Mouse (Mus musculus) left cerebral cortex, postnatal 14 days (tissue): Measurements from ENCODE around the gene Hyal1. TPM values are rescaled to one million over a fixed set of nuclear protein-coding genes. Genes with fewer than 3 reads are reported as not detected.

ENCODE experiments used
- DNase-seq, 2 experiments: peaks; one replicate each; pipeline ENCODE4 v3.0.0; 2021 to 2022; ENCODE audit warnings: low spot score in 2 of 2, mixed read lengths in 1 of 2
- intact Hi-C: fragments of 180-260 bp; cut with DNase I; formaldehyde crosslinking; loops from one replicate; pipeline ENCODE4 v1.15.1; 2025
- total RNA-seq, 2 experiments: library from RNA; stranded (reverse); gene quantifications; 2 replicates each; pipeline ENCODE4 v1.2.3; 2021

The Hyal1 gene
- total RNA-seq, 2 experiments from 2014 or later = 4.9 to 6.3 TPM

DNA sequence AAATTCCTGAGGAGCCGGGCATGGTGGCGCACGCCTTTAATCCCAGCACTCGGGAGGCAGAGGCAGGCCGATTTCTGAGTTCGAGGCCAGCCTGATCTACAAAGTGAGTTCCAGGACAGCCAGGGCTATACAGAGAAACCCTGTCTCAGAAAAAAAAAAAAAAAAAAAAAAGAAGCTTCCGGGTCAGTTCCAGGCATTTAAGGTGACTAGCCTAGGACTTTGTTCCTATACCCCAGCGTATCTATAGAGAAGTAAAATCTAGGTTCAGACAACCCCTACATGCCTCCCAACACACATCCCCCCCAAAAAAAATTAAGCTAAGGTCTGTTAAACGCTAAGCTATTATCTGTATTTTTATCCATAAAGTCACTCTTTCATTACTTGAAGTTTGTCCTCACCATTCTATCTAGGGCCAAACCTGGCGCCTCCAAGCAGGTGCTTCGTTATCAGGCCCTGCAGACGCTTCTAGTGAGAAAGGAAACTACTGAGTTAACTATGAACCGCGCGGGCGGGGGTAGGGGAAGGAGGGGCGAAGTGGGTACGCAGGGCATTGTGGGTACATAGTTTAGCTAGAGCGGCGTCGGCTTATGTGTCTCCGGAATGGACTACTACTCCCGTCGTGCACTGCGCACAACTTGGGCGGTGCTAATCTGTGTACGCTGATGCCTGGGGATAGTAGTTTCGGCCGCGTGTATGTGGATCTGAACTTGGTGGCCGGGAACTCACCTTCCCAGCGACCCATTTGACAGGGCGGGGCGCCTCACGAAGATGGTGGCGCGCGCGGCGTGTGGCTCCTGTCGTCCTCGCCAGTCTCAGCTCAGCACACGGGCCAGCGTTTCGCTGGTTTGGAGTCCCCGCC is 10.5 kb downstream of the Hyal1 start, which contains the start of gene Ifrd2:
TSS of gene Ifrd2 (plus strand) at position 669 of the 859 bp plus-strand sequence.
- intact Hi-C loops = no loop called here
- DNase-seq = peak; percentile 98 to 99

DNA sequence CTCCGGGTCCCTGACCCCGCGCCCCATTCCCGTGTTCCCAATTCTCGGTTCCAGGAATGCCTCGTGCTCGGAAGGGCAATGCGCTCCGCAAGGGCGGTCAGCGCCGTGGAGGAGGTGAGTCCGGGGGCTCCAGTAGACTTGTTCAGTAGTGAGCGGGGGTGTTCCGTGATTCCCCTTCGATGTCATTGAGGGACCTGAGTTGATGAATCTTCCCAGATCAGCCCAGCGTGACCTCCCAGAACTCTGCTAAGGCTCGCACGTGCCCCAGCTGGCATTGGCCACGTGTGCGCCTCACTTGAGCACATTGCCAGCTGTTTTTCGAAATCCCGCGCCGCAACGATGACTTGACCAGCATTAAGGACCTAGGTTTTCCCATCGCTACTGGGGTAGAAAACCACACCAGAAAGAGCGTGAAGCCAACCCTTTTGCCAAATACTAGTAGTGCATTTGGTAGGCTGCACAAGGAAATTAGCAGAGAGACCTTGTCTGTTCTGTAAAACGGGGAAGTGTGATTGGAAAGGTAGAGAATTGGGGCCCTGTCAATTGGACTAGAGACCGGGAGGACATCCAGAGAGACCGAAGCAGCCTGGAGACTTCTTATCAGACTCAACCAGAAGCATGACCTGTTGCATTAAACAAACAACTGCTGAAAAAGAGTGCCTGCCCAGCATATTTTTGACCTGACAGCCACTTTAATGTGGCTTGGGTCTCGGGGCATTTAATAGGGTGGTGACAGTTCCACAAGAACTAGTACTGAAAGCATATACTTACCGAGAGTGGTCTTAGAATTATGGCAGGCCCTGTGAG is 11.3 kb downstream of the Hyal1 start:
- peak; percentile 47 to 74 for DNase-seq
- intact Hi-C loops = no loop called here

DNA sequence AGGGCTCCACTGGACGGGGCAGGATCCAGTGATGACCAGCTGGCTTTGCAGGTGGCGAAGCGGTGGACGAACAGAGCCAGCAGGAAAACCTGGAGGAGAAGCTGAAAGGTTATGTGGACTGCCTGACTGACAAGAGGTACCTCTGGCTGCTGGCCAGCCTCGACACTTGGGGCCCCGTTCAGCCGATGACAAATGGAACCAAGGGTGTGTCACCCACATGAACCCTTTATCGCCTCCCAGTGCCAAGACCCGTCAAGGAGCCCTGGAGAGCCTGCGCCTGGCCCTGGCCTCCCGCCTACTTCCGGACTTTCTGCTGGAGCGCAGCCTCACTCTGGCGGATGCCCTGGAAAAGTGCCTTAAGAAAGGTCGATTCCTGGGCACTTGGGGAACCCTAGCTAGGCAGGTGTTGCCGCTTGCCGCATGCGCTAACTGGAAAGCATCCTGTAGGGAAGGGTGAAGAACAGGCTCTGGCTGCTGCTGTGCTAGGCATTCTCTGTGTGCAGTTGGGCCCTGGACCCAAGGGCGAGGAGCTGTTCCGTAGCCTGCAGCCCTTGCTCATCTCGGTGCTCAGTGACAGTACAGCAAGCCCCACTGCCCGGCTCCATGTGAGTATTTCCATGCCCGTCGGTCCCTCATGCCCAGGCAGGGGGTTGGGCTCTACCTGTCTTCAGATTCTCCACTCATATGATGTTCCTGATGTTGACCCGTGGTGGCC is 13.5 kb downstream of the Hyal1 start:
- intact Hi-C loops = no loop called here

DNA sequence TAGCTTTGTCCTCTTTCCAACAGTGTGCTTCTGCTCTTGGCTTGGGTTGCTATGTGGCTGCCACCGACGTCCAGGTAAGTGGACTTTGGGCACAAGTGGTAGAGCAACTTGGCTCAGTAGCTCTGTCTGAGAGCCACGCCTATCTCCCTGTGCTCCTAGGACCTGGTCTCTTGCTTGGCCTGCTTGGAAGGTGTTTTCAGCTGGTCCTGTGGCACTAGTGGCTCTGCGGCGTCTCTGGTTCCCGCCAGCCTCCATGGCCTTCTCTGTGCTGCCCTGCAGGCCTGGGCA is 14.0 kb downstream of the Hyal1 start:
- no peak for DNase-seq
- intact Hi-C loops = no loop called here

More for the DNA sequence above, 13.5 kb downstream of the Hyal1 start:
- no peak for DNase-seq

DNA sequence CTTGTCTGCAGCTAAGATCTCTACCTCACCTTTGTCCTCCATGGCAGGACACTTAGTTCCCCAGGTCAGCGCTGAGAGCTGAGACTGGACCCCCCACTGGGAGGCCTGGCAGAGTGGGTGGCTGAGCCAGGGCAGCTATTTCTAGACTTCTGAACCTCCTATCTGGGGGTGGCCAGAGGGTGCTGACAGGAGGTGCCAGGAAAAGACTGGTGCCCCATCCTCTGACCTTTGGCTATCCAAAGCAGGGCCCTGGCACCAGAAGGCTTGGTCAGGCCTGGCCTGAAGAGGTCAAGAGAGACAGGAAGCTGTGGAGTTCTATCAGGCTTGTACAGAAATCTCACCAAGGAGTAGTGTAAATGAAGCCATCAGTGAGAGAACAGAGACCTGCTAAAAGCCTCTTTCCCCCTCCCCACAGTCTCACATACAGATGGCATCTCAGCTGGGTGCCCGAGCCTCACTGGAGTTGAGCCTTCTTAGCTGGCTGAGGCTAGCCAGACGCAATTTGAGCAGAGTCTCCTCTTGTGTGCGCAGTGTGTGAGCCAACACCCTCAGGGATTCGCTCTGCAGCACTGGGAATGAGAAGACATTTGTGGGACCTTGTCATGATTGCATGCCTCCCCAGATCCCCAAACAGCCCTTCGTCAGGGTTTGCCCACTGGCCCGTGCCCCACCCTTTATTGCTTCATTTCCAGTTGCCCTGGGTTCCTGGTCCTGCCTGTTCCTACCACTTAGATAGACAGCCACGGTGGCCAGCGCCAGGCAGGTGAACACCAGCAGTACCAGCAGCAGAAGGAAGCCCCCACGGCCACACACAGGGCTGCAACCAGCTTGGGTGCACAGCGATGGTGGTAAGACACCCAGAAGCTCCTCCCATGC is 16.6 kb downstream of the Hyal1 start:
- no peak for DNase-seq
- intact Hi-C loops = no loop called here

DNA sequence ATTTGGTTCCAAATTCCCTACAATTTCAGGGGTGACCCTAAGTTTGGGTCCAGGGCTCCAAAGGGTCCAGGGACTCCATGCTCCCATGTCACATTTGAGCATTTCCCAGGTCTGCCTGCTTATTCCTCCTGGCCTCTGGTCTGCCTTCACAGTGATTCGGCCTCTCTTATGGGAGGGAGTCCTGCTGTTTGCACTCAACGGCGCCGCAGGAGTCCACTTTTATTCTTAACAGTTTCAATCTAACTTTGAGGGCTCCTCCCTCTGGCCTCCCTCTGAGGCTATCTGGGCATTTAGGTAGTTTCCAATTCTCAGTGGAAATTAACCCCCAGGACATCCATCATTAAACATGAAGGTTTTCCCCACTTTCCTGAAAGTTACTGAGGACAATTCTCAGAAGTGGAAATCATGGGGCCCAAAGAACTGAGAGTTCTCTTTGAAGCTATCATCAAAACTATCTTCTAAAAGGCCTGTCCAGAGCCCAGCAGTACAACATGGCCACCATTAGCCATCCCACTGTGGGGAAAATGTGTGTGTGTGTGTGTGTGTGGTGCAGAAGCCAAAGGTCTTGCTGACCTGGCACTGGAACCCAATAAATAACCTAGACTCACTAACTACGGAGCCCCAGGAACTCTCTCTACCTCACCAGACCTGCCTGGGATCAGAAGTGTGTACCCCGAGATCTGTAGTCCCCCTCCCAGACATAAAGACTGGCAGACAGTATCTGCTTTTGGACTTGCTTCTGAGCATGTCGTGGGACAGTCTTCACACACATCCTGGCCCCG is 17.7 kb downstream of the Hyal1 start:
- no peak for DNase-seq
- intact Hi-C loops = no loop called here

DNA sequence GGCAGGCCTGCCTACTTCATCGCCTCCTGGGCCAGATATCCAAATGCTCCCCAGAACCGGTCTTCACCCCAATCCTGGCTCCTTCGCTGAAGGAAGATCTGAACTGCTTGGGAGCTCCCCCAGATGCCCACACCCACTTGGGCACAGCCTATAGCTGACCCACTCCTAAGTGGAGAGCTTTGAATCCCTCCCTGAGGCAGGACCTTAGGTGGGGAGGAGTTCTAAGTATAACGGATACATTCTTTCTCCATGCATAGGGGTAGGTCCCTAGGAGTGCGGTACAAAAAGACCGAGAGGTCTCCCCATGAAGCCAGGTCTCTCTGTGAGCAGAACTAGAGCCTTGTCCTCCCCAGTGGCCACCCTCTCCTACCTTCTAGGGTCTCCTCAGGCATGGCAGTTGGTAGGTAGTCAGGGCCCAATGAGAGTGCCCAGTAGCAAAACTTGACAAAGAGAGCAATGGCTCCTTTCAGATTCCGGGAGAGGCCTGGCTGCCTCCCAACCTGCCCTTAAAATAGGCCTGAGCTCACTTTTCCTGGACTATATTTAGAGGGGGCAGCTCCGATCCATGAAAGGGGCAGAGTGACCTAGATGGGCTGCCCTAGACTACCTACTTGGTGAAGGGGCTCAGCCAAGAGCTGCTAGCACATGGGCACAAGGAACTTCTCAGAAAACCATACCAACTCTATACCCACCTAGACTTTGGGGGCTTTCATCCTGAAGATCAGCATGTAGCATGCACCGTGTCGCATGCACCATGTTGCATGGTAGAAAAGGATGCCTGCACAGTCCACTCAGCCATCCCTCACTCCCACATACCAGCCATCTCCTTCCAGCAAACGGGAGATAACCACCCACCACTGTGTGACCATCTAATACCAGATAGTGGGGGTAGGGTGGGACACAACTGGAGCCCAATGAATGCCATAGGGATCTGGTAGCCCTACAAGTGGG is 20.2 kb downstream of the Hyal1 start:
- intact Hi-C loops = no loop called here
- DNase-seq = no peak

DNA sequence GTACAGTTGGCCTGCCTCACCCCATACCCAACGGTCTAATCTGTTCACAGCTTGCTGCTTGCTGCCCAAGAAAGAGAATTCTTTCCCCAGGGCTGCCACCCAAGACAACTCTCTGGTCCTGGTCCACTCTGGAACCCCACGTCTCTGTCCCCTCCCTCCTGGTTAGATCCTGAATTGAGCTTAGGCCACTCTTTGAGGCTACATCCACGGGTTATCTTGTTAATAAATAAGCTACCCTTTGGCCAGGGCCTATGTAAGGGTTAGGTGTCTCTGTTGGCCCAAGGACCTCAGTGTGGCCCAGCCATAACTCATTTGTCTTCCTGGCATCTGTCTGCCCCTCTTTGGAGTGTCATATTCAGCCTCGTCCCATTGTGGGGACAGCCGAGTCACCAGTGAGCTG is 21.7 kb downstream of the Hyal1 start:
- intact Hi-C loops = no loop called here
- no peak for DNase-seq

DNA sequence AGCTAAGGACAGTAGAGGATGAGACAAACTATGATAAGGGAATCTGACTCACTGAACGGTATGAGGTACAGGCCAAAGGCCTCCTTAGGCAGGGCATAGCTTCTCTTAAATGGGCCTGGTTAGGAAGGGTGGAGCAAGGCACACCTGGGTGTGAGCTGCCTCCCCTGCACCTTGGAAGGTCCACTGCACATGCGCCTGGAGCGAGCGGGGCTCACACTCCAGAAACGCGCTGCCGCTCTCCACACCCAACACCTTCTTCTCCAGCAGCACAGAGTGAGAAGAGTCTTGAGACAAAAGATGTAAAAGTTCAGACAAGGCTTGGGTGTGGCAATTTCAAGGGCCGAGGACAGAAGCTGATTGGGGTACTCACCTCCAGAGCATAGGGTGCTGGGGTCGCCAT is 22.7 kb downstream of the Hyal1 start:
- intact Hi-C loops = no loop called here

DNA sequence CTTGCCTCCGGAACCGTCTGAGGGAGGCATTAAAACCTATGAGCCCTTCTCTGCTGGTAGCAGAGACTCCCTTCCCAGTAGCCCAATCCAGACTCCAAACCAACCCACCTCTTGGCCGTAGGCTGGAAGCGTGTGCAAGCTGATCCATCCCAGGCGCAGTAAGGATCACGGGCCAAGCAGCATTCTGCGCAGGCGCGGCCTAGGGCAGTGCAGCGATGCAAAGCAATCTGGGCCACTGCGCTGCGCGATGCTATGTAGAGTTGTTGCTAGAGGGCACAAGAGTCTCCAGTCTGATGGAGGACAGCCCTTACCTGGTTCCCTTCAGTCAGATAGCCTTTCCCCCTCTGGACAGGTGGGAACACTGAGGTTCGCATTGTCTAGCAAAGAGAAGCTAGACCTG is 23.1 kb downstream of the Hyal1 start:
- intact Hi-C loops = loop anchor here (5.0 kb wide), 1 partner anchor 137 kb away; no protein-coding TSS in a partner anchor
- peak in 1 of 2 experiments; percentile 44 for DNase-seq

More for the DNA sequence above, 22.7 kb downstream of the Hyal1 start:
- no peak for DNase-seq

DNA sequence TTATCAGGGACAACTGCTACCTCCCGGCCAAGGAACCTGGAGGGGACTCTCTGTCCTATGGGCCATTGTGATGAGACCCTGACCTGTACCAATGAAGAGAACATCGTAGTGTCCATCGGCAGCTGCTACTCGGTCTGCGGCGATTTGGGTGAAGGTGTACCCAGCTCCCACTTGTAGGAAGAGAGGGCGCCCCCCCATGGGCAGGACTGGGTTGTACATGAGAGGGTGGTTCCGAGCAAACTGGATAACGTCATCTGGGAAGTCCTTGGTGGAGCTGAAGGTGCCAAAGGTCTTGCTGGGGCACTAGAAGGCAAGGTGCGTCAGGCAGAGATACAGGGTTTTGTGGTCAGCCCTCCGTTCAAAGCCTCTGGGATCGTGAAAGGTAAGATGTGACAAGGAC is 24.0 kb downstream of the Hyal1 start:
- DNase-seq = no peak
- intact Hi-C loops = loop anchor here (5.0 kb wide), 1 partner anchor 137 kb away; no protein-coding TSS in a partner anchor

DNA sequence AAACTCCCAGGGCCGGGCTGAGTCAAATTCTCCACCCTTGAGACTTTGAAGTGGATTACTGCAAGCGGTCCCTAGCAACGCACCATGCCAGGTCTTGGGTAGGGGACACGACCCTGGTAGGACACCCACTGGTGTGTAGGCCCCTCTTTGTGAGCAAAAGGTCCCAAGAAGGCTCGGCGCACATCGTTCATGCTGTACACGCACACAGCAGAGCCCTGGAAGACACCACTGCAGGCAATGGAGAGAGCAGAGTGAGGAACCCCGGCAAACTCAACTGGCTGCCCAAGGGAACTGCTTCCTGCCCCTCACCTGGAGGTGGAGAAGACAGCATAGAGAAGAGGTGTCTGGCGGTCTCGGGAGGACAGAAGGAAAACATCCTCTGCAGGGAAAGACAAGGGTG is 24.5 kb downstream of the Hyal1 start:
- DNase-seq = no peak
- intact Hi-C loops = loop anchor here (5.0 kb wide), 1 partner anchor 136 kb away; no protein-coding TSS in a partner anchor

DNA sequence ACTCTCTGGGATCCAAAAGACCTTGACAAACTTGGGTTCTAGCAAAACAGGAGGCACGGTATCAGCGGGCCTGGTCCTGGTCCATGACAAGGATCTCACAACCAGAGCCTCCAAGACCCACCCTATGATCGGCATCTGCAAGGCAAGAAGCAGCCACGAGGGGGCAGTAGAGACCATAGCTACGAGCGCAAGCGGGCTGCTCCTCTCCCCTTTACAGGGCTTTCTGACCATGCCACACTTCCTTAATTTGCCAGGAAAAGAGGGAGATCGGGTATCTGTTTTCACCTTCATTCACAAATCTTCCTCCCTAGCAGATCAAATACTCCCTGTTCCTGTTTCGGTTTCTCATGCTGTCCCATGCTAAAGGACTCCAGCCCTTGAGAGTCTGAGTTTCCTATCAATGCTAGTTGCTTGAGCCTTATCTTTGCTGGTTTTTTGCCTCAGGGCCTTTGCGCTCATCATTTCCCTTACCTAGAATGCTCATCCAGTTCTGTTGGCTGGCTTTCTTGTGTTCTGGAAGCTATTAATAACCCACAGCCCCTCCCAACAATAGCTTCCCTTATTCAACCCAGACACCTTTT is 25.4 kb downstream of the Hyal1 start:
- DNase-seq = peak; percentile 89 to 95

DNA sequence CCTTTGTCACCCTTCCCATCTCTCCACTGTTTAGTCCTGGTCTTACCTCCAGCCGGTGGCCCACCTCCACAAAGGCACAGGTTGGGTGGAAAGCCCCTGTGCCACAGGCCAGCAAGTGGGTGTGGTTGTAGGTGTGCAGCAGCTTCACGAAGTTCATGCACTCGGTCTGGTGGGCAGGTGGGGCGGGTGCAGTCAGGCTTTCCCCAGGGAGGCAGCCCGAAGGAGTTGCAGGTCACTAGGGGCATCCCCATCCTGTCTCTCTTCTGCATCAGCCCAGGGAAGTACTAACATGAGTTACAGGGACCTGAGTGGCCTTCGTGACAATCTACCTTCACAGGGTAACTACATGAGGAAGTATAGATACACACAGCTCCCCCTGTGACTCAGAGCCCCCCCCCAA is 26.5 kb downstream of the Hyal1 start:
- intact Hi-C loops = loop anchor here (2.0 to 5.0 kb wide), 2 partner anchors 74 to 134 kb away; no protein-coding TSS in a partner anchor
- no peak for DNase-seq

More for the DNA sequence above, 25.4 kb downstream of the Hyal1 start:
- intact Hi-C loops = loop anchor here (1.0 to 5.0 kb wide), 3 partner anchors 42 to 135 kb away; no protein-coding TSS in a partner anchor

DNA sequence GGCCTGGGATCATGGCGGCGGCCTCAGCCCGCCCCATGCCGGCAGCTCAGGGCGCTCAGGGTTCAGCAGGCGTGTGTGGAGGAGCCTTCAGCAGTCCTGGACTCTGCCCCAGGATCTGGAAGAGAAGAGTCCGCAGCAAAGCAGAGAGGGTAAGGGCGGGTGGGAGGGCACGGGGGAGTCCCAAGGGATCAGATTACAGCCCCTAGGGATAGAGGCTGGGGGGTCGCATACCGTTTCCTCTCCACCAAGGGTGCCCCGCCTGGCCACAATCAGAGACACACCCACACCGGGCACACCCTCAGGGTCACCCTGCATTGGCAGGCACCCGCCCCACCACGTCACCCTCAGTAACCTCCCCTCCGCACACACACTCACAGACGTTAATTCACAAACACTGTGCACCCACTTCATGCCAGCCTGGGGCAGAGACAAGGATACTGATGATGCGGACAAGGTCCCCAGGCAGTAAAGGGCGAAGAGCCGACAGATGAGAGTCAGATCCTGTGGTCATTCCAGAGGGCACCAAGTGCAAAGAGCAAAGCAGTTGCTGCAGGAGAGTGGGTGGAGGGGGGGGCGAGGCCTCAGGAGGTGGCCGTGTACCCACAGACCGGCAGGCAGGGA is 28.4 kb downstream of the Hyal1 start:
- no peak for DNase-seq

DNA sequence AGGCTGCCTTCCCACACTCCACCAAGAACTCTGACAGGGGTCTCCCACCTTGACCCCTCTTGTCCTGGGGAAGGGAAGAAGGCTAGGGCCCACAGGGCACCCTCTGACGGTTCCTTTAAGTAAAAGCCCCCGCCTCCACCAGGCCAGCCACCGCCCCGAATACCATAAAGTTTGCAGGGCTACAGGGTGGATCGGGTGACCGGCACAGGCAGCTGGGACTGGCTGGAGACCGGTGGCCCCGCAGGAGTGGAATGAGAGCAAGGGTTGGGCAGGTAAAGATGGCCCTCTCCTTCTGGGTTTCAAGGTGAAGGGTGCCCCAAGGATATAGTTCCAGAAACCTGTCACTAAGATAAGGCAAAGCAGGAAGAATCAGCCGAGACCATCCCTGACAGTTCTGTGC is 29.9 kb downstream of the Hyal1 start:
- no peak for DNase-seq
- intact Hi-C loops = no loop called here

More for the DNA sequence above, 28.4 kb downstream of the Hyal1 start:
- intact Hi-C loops = no loop called here
